Mouse (Mus musculus) inflammation-experienced regulatory T-cells (primary cell): ENCODE measurements around the gene Khsrp. TPM values are rescaled to one million over a fixed set of nuclear protein-coding genes. Genes with fewer than 3 reads are reported as not detected.

Experiments
- polyA plus RNA-seq, 2 experiments: library from polyadenylated mRNA; unstranded; fragments of 100-300 nt; shearing (Covaris generic); gene quantifications; one replicate each; pipeline ENCODE4 v1.2.1; 2017

Gene Khsrp
- polyA plus RNA-seq, result 10 to 100 TPM; 34.8 to 42.0 TPM

DNA sequence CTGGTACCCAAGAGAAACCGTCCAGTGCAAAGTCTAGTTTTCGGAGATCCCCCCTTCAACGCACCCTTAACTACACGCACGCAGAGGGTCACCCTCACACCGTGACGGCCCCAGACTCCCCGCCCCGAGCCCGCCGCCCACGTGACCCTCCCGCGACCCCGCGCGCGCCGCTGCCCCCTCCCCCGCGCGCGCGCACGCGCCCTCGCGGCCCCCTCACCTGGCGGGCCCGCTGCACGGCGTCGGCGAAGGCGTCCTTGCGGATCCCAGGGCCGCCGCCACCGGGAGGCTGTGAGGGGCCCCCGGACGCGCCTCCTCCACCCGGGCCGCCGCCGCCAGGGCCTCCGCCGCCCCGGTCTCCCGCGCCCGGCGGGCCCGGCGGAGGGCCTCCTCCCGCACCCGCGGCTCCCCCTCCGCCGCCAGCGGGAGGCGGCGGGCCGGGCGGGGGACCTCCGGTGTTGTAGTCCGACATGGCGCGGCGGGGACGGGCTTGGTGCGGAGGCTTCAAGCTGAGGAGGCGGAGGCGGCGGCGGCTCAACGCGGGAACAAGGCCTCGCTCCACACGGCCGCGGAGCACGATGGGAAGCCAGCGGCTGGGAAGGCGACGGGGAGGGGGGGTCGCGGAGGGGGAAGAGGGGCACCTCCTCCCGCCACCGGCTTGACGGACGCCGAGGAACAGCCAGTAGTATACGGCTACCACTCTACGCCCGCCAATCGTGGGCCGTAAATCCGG, at the start of gene Khsrp:
Gene Khsrp (minus strand): TSS at position 592 of the 730 bp plus-strand sequence.

DNA sequence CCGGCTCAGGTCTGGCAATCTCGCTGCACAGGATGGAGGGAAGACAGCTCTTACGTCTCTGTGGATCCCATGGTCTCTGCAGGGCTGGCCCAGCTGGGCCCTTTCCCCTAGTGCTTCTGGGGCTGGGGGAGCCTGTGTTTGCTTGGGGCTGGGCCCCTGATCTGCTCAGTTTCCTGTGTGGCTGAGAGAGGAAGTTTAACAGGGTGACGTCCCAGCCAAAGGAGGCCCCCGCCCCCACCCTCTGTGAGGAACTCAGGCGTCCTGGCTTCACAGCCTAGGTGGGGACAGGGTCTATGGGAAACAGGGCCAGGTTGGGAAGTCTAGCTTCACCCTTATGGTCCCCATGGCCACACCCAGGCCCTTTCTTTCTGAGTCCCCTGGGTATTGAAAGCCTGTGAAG, 47.0 kb upstream of the Khsrp start, which contains the start of gene Dennd1c:
Gene Dennd1c (minus strand): TSS at position 179 of the 400 bp plus-strand sequence.

DNA sequence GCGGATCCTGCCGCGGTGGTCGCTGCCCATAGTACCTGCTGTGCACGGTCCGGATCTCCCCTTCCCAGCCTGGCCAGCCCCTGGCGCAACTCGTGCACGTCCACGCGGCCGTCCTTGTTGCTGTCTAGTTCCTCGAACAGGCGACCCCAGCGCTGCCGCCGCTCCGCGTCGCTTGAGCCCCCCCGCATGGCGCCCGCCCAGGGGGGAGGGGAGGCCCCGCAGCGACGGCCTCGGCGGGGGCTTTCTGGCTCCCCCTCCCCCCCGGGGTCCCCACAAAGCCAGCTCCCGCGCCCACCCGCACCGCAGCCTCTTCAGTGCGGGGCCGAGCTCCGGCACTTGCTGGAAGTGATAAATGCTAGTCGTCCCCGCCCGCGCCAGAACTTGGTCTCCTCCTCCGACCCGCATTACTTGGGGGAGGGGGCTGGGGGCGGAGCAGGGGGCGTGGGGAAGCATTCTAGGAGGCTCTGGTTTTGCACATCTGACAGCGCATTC, 28.2 kb upstream of the Khsrp start, which contains the start of gene Slc25a23:
Gene Slc25a23 (minus strand): TSS at position 378 of the 492 bp plus-strand sequence.

DNA sequence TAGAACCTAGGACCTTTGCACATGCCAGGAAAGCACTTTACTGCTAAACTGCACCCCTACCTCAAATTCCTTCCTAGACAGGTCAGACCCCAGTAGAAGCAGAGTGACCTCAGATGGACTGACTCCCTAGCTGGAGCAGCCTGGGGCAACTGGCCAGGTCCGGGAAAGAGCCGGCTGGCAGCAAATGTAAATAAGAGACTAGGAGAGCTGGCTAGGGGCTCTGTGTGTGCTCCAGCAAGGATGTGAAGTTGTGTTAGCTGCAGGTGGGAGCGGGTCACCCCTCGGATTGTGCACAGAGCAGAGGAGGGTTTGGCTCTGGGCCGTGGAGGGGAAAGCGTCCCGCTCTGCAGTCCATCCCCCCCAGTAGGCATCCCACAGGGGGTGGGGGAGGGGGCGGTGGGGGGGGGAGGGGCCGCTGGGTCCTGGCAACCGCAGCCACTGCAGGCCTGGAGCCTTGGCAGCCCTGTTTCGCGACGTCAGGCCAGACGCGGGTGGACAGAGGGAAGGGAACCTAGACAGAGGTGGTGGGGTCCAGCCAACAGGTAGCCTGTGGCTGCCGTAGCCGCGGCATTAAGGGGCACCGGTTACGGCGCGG, 27.7 kb upstream of the Khsrp start, which contains the start of gene Crb3:
Gene Crb3 (plus strand): TSS at position 215 of the 595 bp plus-strand sequence.

DNA sequence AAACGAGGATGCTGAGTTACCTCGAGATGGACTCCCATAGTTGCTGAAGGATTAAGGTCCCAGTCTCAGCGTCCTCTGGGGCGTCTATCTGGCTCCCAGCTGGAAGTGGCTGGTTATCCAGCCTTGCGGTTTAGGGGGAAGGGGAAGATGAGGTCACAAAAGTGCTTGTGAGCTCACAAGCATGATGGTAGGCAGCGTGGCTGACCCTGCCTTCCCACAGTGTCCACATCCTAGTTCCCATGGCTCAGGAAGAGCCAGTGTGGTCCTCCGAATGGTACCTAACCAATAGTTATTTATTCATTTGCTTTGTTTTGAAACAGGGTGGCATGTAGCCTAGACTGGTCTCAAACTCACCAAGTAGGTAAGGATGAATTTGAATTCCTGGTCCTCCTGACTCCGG, 10.2 kb upstream of the Khsrp start, which contains the start of gene Slc25a41:
Gene Slc25a41 (minus strand): TSS at position 101 of the 400 bp plus-strand sequence.

DNA sequence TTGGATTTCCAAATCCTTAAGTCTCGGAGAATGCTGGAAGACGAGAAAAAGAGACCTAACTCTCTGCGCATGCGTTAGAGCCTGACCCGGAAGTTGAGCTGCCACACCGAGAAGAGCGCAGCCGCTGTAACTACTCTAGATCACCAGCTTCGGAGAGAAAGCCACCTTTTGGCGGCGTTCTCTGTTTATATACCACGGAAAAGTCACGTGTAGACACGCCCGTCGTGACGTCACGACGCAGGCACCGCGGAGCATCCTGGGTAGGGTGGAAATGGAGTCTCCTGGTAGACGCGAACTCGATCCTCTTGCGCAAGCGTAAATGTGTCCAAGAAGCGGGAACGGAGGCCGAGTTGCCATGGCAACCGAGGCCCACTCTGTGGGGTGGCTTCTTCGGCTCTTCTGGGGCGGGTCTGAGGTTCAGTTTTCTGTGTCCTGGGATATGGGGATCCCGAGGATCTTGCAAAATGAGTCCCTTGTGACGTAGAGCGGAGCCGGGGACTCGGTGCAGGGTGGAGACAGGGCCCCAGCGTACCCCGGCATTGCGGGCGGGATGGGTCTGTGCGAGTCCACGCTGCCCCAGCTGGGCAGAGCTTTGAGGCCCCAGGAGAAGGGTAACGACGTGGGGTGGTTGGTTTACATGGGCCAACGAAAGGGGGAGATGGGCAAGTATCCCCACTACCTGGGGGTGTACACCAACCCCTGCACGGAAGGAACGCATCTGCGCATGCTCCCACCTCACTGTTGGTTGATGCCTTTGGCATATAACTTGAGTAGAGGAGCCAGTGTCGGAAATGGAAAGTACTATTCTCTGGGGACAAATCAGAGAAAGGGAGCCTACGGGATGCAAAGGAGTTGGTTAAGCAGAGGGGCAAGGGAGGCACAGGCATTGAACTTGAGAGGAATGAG, 19.8 kb downstream of the Khsrp start, which contains the start of the genes Gtf2f1 and Gm17949:
Gene Gtf2f1 (minus strand): TSS at position 53 of the 906 bp plus-strand sequence.
Gene Gm17949 (plus strand): TSS at position 234 of the 906 bp plus-strand sequence.

DNA sequence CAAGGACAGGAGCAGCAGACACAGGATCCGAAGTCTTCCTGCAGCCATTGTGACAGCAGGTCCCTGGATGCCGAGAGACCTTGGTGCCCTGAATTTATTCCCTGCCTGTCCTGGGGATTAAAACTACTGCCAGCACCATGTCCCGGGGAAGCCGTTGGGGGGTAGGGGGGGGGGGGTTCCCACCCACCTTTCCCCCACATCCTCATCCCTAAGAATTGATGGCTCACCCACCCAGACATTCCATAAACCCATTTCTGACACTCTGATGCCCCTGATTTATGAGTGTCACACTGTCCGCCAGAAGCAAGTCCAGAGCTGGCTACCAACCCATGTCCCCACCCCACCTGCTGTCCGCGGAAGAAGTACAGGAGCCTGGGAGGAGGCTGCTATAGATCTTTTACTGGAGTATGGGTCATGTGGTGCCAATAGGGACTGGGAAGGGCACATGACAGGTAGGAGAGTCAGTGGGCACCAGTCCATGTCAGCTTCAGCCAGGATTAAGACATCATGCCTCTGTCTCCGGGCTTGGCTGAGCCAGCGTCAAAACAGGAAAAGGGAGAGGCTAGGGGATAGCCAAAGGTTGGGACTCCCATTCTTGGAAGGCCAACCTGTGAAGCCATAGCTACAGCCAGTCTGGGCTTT, 31.2 kb downstream of the Khsrp start, which contains the start of gene Pspn:
Gene Pspn (minus strand): TSS at position 51 of the 642 bp plus-strand sequence.

DNA sequence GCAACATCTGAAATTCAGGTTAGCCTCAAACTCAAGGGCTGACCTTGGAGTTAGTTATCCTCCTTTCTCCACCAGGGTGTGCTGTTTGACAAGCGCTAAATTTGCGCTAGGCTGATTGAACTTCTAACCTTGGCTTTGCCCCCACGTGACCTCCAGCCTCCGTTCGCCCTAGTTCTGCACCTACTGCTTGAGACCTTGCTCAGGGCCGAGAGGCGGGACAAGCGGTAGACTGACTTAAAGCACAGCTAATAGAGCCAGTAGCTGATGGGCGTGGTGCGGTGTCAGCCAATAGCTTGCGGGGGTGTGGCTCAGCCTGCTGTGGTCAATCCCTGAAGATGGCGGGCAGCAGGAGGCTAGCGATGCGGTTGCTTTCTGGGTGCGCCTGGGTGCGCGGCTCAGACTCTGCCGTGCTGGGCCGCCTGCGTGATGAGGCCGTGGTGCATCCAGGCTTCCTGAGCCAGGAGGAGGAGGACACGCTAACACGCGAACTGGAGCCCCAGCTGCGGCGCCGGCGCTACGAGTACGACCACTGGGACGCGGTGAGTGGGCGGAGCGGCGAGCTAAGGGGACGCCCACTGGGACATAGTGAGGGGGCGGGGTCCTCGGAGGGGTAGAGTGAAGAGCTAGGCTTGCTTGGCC, 34.2 kb downstream of the Khsrp start, which contains the start of gene Alkbh7:
Gene Alkbh7 (plus strand): TSS at position 311 of the 639 bp plus-strand sequence.

DNA sequence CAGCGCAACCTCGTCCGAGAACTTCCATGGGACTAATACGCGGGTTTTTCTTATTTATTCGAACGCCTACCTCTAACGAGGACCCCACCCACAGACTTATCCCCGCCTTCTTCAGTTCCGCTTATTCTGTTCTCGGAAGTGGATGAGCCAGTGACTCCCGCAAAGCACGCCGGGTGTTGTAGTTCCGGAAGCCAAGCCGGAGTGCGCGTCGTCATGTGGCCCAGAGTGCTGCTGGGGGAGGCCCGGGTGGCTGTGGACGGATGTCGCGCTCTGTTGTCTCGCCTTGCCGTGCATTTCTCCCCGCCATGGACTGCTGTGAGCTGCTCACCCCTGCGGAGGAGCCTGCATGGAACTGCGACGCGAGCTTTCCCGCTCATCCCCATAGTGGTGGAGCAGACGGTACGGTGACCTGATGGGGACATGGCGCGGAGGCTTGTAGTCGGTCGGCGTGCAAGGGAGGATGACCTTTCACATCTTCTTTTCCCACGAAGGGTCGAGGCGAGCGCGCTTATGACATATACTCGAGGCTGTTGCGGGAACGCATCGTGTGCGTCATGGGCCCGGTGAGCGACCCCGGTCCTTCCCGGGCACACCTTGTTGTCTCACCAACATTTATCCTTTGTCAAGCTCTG, 41.1 kb downstream of the Khsrp start, which contains the start of gene Clpp:
Gene Clpp (plus strand): TSS at position 191 of the 632 bp plus-strand sequence.

DNA sequence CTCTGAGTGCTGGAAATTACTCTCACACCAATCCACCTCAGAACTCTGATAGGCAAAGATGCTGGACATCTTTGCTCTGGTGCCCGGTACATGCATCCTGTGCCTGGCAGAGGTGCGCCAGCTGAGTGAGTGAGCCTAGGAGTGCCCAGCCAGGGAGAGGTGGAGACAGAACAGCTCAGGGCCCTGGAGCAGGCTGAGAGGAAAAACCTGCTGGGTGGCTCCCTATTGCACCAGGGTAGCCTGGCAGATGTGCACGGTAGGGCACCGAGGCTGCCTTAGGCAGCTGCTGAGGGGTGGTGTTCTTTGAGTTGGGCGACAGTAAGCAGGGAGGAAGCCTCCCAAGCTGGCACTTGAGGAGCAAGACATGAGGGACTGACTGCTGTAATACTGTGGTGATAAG, 49.3 kb downstream of the Khsrp start, which contains the start of gene Acer1:
Gene Acer1 (minus strand): TSS at position 114 of the 400 bp plus-strand sequence.

Other genes starting within 250 kb of the Khsrp start
- 1 to 10 TPM in 1 of 2 experiments, under 1 TPM in 1; 0.64 to 2.1 TPM for gene Rfx2, start 200.5 kb downstream of the Khsrp start, polyA plus RNA-seq
- under 1 TPM; 0.13 to 0.84 TPM for gene Acsbg2, start 157.1 kb downstream of the Khsrp start, polyA plus RNA-seq
- gene 1700061G19Rik, start 156.0 kb downstream of the Khsrp start, polyA plus RNA-seq, result under 1 TPM; 0.36 to 0.72 TPM
- gene Mllt1, start 96.1 kb downstream of the Khsrp start, polyA plus RNA-seq, result 10 to 100 TPM; 37.5 to 38.6 TPM
- not detected for gene Acer1, start 49.4 kb downstream of the Khsrp start, polyA plus RNA-seq
- gene Clpp, start 41.2 kb downstream of the Khsrp start, polyA plus RNA-seq, result 10 to 100 TPM; 70.9 to 88.2 TPM
- gene Alkbh7, start 34.2 kb downstream of the Khsrp start, polyA plus RNA-seq, result 10 to 100 TPM; 31.4 to 37.2 TPM
- 1 to 10 TPM; 1.2 to 2.1 TPM for gene Pspn, start 31.5 kb downstream of the Khsrp start, polyA plus RNA-seq
- gene Gtf2f1, start 20.2 kb downstream of the Khsrp start, polyA plus RNA-seq, result 10 to 100 TPM; 88.5 to 98.7 TPM
- gene Gm17949, start 20.1 kb downstream of the Khsrp start, polyA plus RNA-seq, result 1 to 10 TPM; 1.5 to 1.6 TPM
- gene Slc25a41, start 10.1 kb upstream of the Khsrp start, polyA plus RNA-seq, result not detected
- gene Crb3, start 27.6 kb upstream of the Khsrp start, polyA plus RNA-seq, result 1 to 10 TPM; 3.5 to 6.3 TPM
- 1 to 10 TPM; 4.1 to 9.8 TPM for gene Slc25a23, start 28.3 kb upstream of the Khsrp start, polyA plus RNA-seq
- 100 to 1,000 TPM; 268 to 282 TPM for gene Dennd1c, start 47.0 kb upstream of the Khsrp start, polyA plus RNA-seq
- 1 to 10 TPM; 1.6 to 1.8 TPM for gene Tubb4a, start 56.3 kb upstream of the Khsrp start, polyA plus RNA-seq
- 10 to 100 TPM in 1 of 2 experiments, 1 to 10 TPM in 1; 5.8 to 14.8 TPM for gene Tnfsf9, start 73.8 kb upstream of the Khsrp start, polyA plus RNA-seq
- gene Cd70, start 118.3 kb upstream of the Khsrp start, polyA plus RNA-seq, result 1 to 10 TPM in 1 of 2 experiments, under 1 TPM in 1; 0.51 to 1.9 TPM
- gene Tnfsf14, start 162.7 kb upstream of the Khsrp start, polyA plus RNA-seq, result 10 to 100 TPM in 1 of 2 experiments, 1 to 10 TPM in 1; 8.8 to 23.0 TPM
- under 1 TPM; 0.70 to 0.71 TPM for gene C3, start 196.6 kb upstream of the Khsrp start, polyA plus RNA-seq
- gene Gpr108, start 216.9 kb upstream of the Khsrp start, polyA plus RNA-seq, result 10 to 100 TPM; 75.0 to 81.8 TPM
- gene Trip10, start 217.9 kb upstream of the Khsrp start, polyA plus RNA-seq, result 1 to 10 TPM; 5.5 to 9.6 TPM
- gene Vav1, start 247.6 kb upstream of the Khsrp start, polyA plus RNA-seq, result 100 to 1,000 TPM; 171 to 245 TPM